Mouse (Mus musculus): ENCODE results near the gene Nr1i2.
A peak's percentile ranks its signal among the peaks of the same experiment; 100 is the strongest.
"Not testable (repeated sequence)": the region's sequence is repeated elsewhere in the genome, so short reads cannot be mapped to it uniquely, and the experiment has no call there.

Nr1i2 gene

GRCm38 (mm10) chr16:38294685-38295348 lies at the start of gene Nr1i2:
Gene Nr1i2, minus strand, starts transcription at chr16:38294824.
- DNase-seq = no peak

GRCm38 (mm10) chr16:38341396-38342324 lies 47.0 kb upstream of the Nr1i2 start, which contains the start of gene Maats1:
Gene Maats1, minus strand, starts transcription at chr16:38342143.
- DNase-seq = peak; percentile 71

- DNase-seq = not testable (repeated sequence)
Measured at GRCm38 (mm10) chr16:38338077-38338476, 43.5 kb upstream of the Nr1i2 start.

- no peak for DNase-seq
Measured at GRCm38 (mm10) chr16:38334431-38334830, 39.8 kb upstream of the Nr1i2 start.

- no peak for DNase-seq
Measured at GRCm38 (mm10) chr16:38329340-38329739, 34.7 kb upstream of the Nr1i2 start.

- no peak for DNase-seq
Measured at GRCm38 (mm10) chr16:38326778-38327397, 32.3 kb upstream of the Nr1i2 start.

GRCm38 (mm10) chr16:38324311-38324710 lies 29.7 kb upstream of the Nr1i2 start:
- no peak for DNase-seq

- DNase-seq = peak; percentile 71
Measured at GRCm38 (mm10) chr16:38321452-38321935, 26.9 kb upstream of the Nr1i2 start.

- no peak for DNase-seq
Measured at GRCm38 (mm10) chr16:38319087-38319486, 24.5 kb upstream of the Nr1i2 start.

- no peak for DNase-seq
Measured at GRCm38 (mm10) chr16:38318492-38318891, 23.9 kb upstream of the Nr1i2 start.

GRCm38 (mm10) chr16:38308195-38308594 lies 13.6 kb upstream of the Nr1i2 start:
- DNase-seq = no peak

- DNase-seq = no peak
Measured at GRCm38 (mm10) chr16:38307651-38308050, 13.0 kb upstream of the Nr1i2 start.

GRCm38 (mm10) chr16:38307221-38307605 lies 12.6 kb upstream of the Nr1i2 start:
- no peak for DNase-seq

- no peak for DNase-seq
Measured at GRCm38 (mm10) chr16:38306571-38307220, 12.1 kb upstream of the Nr1i2 start.

- DNase-seq = no peak
Measured at GRCm38 (mm10) chr16:38304460-38305194, 10.0 kb upstream of the Nr1i2 start.

- DNase-seq = no peak
Measured at GRCm38 (mm10) chr16:38302367-38302766, 7.7 kb upstream of the Nr1i2 start.

- no peak for DNase-seq
Measured at GRCm38 (mm10) chr16:38298410-38298809, 3.8 kb upstream of the Nr1i2 start.

GRCm38 (mm10) chr16:38295349-38295930 lies 816 bp upstream of the Nr1i2 start:
- no peak for DNase-seq

- no peak for DNase-seq
Measured at GRCm38 (mm10) chr16:38290151-38290550, 4.5 kb downstream of the Nr1i2 start.

- DNase-seq = no peak
Measured at GRCm38 (mm10) chr16:38288851-38289250, 5.8 kb downstream of the Nr1i2 start.

GRCm38 (mm10) chr16:38287762-38288161 lies 6.9 kb downstream of the Nr1i2 start:
- no peak for DNase-seq

GRCm38 (mm10) chr16:38287357-38287756 lies 7.3 kb downstream of the Nr1i2 start:
- no peak for DNase-seq
